Mouse (Mus musculus) kidney, adult 2 months (tissue): ENCODE results near the gene Pde4d. TPM values are rescaled to one million over a fixed set of nuclear protein-coding genes. Genes with fewer than 3 reads are reported as not detected.

Experiments used
- DNase-seq: peaks from one replicate; pipeline ENCODE4 v3.0.0; 2021
- H3K27ac ChIP-seq: fragments of 200-500 bp; 2 replicates; pipeline ENCODE4 v1.5.1; 2012; ENCODE audit warnings: low read depth, low read length, control low read depth, inconsistent platforms; ENCODE audit not compliant: insufficient read depth
- H3K27me3 ChIP-seq: fragments of 200-500 bp; replicated peaks from 2 replicates; pipeline ENCODE4 v1.6.1; 2012; ENCODE audit warnings: mild to moderate bottlenecking, moderate library complexity, low read length, inconsistent platforms; ENCODE audit not compliant: control insufficient read depth, insufficient read depth
- H3K36me3 ChIP-seq: fragments of 200-500 bp; 2 replicates; pipeline ENCODE4 v1.6.1; 2012; ENCODE audit warnings: mild to moderate bottlenecking, moderate library complexity, low read length, inconsistent platforms; ENCODE audit not compliant: control insufficient read depth, insufficient read depth
- H3K4me1 ChIP-seq: fragments of 200-500 bp; 2 replicates; pipeline ENCODE4 v1.6.1; 2011; ENCODE audit warnings: low read length; ENCODE audit not compliant: control insufficient read depth, insufficient read depth
- H3K4me3 ChIP-seq: fragments of 200-500 bp; 2 replicates; pipeline ENCODE4 v1.5.1; 2011; ENCODE audit warnings: mild to moderate bottlenecking, low read depth, low read length, control low read depth; ENCODE audit not compliant: insufficient read depth
- CTCF ChIP-seq: fragments of 200-500 bp; conservative IDR thresholded peaks from 2 replicates; pipeline ENCODE4 v1.5.1; 2011; ENCODE audit warnings: low read depth, mild to moderate bottlenecking, control low read depth, low read length, moderate library complexity, mixed read lengths; ENCODE audit not compliant: insufficient read depth, insufficient read length
- POLR2A ChIP-seq: fragments of 200-500 bp; IDR thresholded peaks from one replicate; pipeline ENCODE4 v1.6.1; 2011; ENCODE audit warnings: low read depth, low read length, control low read depth
- WGBS: fragments of 180-500 bp; shearing (Covaris S2); methylation state at CpG from one replicate; pipeline ENCODE4 v1.1.7; 2018; 5-methylcytosine and 5-hydroxymethylcytosine counted together
- polyA plus RNA-seq: library from polyadenylated mRNA; depleted of rRNA; stranded (reverse); fragments of >200 nt; gene quantifications from 2 replicates; pipeline ENCODE4 v1.2.3, GENCODE M21; 2012

Pde4d gene
- polyA plus RNA-seq, 1 experiment: 18.3 TPM

- no peak for DNase-seq
- Histone ChIP-seq H3K4me3 (no peak overlapping the region), H3K36me3 (no peaks in the 10 kb centered on the region), H3K27ac (no peak overlapping the region), H3K4me1 (no peaks in the 10 kb centered on the region), H3K27me3 (no peaks in the 10 kb centered on the region)
- TF ChIP-seq POLR2A: no peak
- TF ChIP-seq CTCF: no peak
- WGBS: 46% methylated on average over 2 of the region's 2 CpGs
Observed at GRCm38 (mm10) chr13:109706141-109706540, 1256.4 kb downstream of the Pde4d start.

GRCm38 (mm10) chr13:109706579-109706978 is 1256.8 kb downstream of the Pde4d start:
- Histone ChIP-seq H3K27ac (no peak overlapping the region), H3K4me1 (no peaks in the 10 kb centered on the region), H3K27me3 (no peaks in the 10 kb centered on the region), H3K4me3 (no peak overlapping the region), H3K36me3 (no peaks in the 10 kb centered on the region)
- TF ChIP-seq POLR2A (no peak), CTCF (no peak)
- WGBS: 93% methylated on average over 5 of the region's 5 CpGs
- no peak for DNase-seq

GRCm38 (mm10) chr13:109707154-109707553 is 1257.4 kb downstream of the Pde4d start:
- H3K27ac ChIP-seq: no peak overlapping the region
- no peaks in the 10 kb centered on the region for H3K4me1 ChIP-seq
- no peaks in the 10 kb centered on the region for H3K36me3 ChIP-seq
- no peak overlapping the region for H3K4me3 ChIP-seq
- no peaks in the 10 kb centered on the region for H3K27me3 ChIP-seq
- DNase-seq: no peak
- 96% methylated on average over 4 of the region's 4 CpGs for WGBS
- TF ChIP-seq CTCF (no peak), POLR2A (no peak)

GRCm38 (mm10) chr13:109708326-109708725 is 1258.6 kb downstream of the Pde4d start:
- no peak overlapping the region for H3K4me3 ChIP-seq
- TF ChIP-seq CTCF (no peak), POLR2A (no peak)
- no peak for DNase-seq
- H3K4me1 ChIP-seq: no peaks in the 10 kb centered on the region
- no peaks in the 10 kb centered on the region for H3K36me3 ChIP-seq
- H3K27ac ChIP-seq: no peak overlapping the region
- 39% methylated on average over 2 of the region's 2 CpGs for WGBS
- H3K27me3 ChIP-seq: no peaks in the 10 kb centered on the region

- no peak for DNase-seq
- H3K4me1 ChIP-seq: no peaks in the 10 kb centered on the region; the same call in 1 of the 2 replicates
- H3K4me3 ChIP-seq: no peak overlapping the region
- TF ChIP-seq CTCF (no peak), POLR2A (no peak)
- no peaks in the 10 kb centered on the region for H3K36me3 ChIP-seq
- H3K27me3 ChIP-seq: no peaks in the 10 kb centered on the region
- H3K27ac ChIP-seq: no peak overlapping the region
- WGBS: 91% methylated on average over 2 of the region's 2 CpGs
Observed at GRCm38 (mm10) chr13:109714581-109714980, 1264.8 kb downstream of the Pde4d start.

- WGBS: 50% methylated on average over 1 of the region's 1 CpGs
- TF ChIP-seq CTCF: no peak
- TF ChIP-seq POLR2A: no peak
- no peaks in the 10 kb centered on the region for H3K36me3 ChIP-seq
Observed at GRCm38 (mm10) chr13:109715321-109715720, 1265.6 kb downstream of the Pde4d start.

GRCm38 (mm10) chr13:109720127-109720713 is 1270.5 kb downstream of the Pde4d start:
- Histone ChIP-seq H3K27me3 (no peaks in the 10 kb centered on the region), H3K27ac (no peak overlapping the region), H3K4me3 (no peak overlapping the region), H3K4me1 (no peaks in the 10 kb centered on the region; the same call in 1 of the 2 replicates), H3K36me3 (no peaks in the 10 kb centered on the region)
- TF ChIP-seq POLR2A (no peak), CTCF (no peak)
- 88% methylated on average over 2 of the region's 2 CpGs for WGBS
- no peak for DNase-seq

More at GRCm38 (mm10) chr13:109715321-109715720, 1265.6 kb downstream of the Pde4d start:
- no peak overlapping the region for H3K27ac ChIP-seq
- no peak overlapping the region for H3K4me3 ChIP-seq
- H3K27me3 ChIP-seq: no peaks in the 10 kb centered on the region
- H3K4me1 ChIP-seq: no peaks in the 10 kb centered on the region; the same call in 1 of the 2 replicates
- DNase-seq: no peak
